Mouse (Mus musculus) cortical plate, adult 2 months (tissue): ENCODE results near the gene Gnat2. TPM values are rescaled to one million over a fixed set of nuclear protein-coding genes. Genes with fewer than 3 reads are reported as not detected.
A peak's percentile ranks its signal among the peaks of the same experiment; 100 is the strongest.

Experiments used
- H3K27ac ChIP-seq: fragments of 200-500 bp; 2 replicates; pipeline ENCODE4 v1.5.1; 2012; ENCODE audit warnings: low read length, control low read depth, inconsistent platforms; ENCODE audit not compliant: insufficient read depth
- H3K4me1 ChIP-seq: fragments of 200-500 bp; 2 replicates; pipeline ENCODE4 v1.6.1; 2011; ENCODE audit warnings: low read length; ENCODE audit not compliant: control insufficient read depth, insufficient read depth
- H3K4me3 ChIP-seq: fragments of 200-500 bp; 2 replicates; pipeline ENCODE4 v1.5.1; 2011; ENCODE audit warnings: mild to moderate bottlenecking, low read length, control low read depth; ENCODE audit not compliant: insufficient read depth
- CTCF ChIP-seq: fragments of 200-500 bp; IDR thresholded peaks from 2 replicates; pipeline ENCODE4 v1.5.1; 2011; ENCODE audit warnings: mild to moderate bottlenecking, control low read depth, low read length; ENCODE audit not compliant: insufficient read depth; ENCODE audit errors: extremely low read depth
- POLR2A ChIP-seq: fragments of 200-500 bp; IDR thresholded peaks from 2 replicates; pipeline ENCODE4 v1.6.1; 2011; ENCODE audit warnings: mild to moderate bottlenecking, low read length, control low read depth; ENCODE audit not compliant: insufficient read depth; ENCODE audit errors: extremely low read depth
- polyA plus RNA-seq: library from polyadenylated mRNA; depleted of rRNA; stranded (reverse); fragments of >200 nt; gene quantifications from 2 replicates; pipeline ENCODE4 v1.2.3, GENCODE M21; 2012; rRNA removed

The Gnat2 gene
- polyA plus RNA-seq: 0.15 TPM in 1 of 2 replicates, not detected in the other

GRCm38 (mm10) chr3:108092536-108093115, at the start of gene Gnat2:
Gene Gnat2 (plus strand): TSS chr3:108092789.
- no peak for TF ChIP-seq POLR2A
- no peak for TF ChIP-seq CTCF
- H3K4me3 ChIP-seq: no peak within 1 kb of the TSS
- H3K27ac ChIP-seq: no peak within 1 kb of the TSS
- peaks cover 7% of the 10 kb centered on the region; the same call in 1 of the 2 replicates for H3K4me1 ChIP-seq

GRCm38 (mm10) chr3:108044394-108045140, 48.0 kb upstream of the Gnat2 start, which contains the start of gene Gstm4:
Gene Gstm4 (minus strand): TSS chr3:108044894.
- Histone ChIP-seq H3K27ac (no peak within 1 kb of the TSS), H3K4me3 (peak within 1 kb of the TSS; percentile 53), H3K4me1 (no peaks in the 10 kb centered on the region)
- TF ChIP-seq CTCF: no peak
- peak; percentile 88 for TF ChIP-seq POLR2A

- Histone ChIP-seq H3K4me3 (no peak overlapping the region), H3K27ac (no peak overlapping the region), H3K4me1 (no peaks in the 10 kb centered on the region)
- TF ChIP-seq POLR2A (no peak), CTCF (no peak)
Measured at GRCm38 (mm10) chr3:108046944-108047655, 45.5 kb upstream of the Gnat2 start.

GRCm38 (mm10) chr3:108048306-108048705, 44.3 kb upstream of the Gnat2 start:
- TF ChIP-seq POLR2A (no peak), CTCF (no peak)
- Histone ChIP-seq H3K4me1 (no peaks in the 10 kb centered on the region), H3K27ac (no peak overlapping the region), H3K4me3 (no peak overlapping the region)

GRCm38 (mm10) chr3:108050493-108050892, 42.1 kb upstream of the Gnat2 start:
- no peak overlapping the region for H3K4me3 ChIP-seq
- no peaks in the 10 kb centered on the region for H3K4me1 ChIP-seq
- no peak for TF ChIP-seq CTCF
- TF ChIP-seq POLR2A: no peak
- no peak overlapping the region for H3K27ac ChIP-seq

- TF ChIP-seq CTCF (peak; percentile 38; the same call in 1 of the 2 replicates), POLR2A (no peak)
Measured at GRCm38 (mm10) chr3:108061420-108061819, 31.2 kb upstream of the Gnat2 start.

GRCm38 (mm10) chr3:108062648-108063047, 29.9 kb upstream of the Gnat2 start:
- H3K27ac ChIP-seq: no peak overlapping the region
- H3K4me1 ChIP-seq: no peaks in the 10 kb centered on the region
- TF ChIP-seq POLR2A: no peak
- no peak overlapping the region for H3K4me3 ChIP-seq

More at GRCm38 (mm10) chr3:108061420-108061819, 31.2 kb upstream of the Gnat2 start:
- Histone ChIP-seq H3K4me1 (no peaks in the 10 kb centered on the region), H3K27ac (no peak overlapping the region), H3K4me3 (no peak overlapping the region)

- Histone ChIP-seq H3K4me3 (no peak overlapping the region), H3K4me1 (no peaks in the 10 kb centered on the region), H3K27ac (no peak overlapping the region)
- TF ChIP-seq POLR2A (no peak), CTCF (no peak)
Measured at GRCm38 (mm10) chr3:108064672-108065071, 27.9 kb upstream of the Gnat2 start.

GRCm38 (mm10) chr3:108065551-108065950, 27.0 kb upstream of the Gnat2 start:
- TF ChIP-seq POLR2A (no peak), CTCF (no peak)
- H3K27ac ChIP-seq: no peak overlapping the region
- no peaks in the 10 kb centered on the region for H3K4me1 ChIP-seq
- no peak overlapping the region for H3K4me3 ChIP-seq

- no peaks in the 10 kb centered on the region for H3K4me1 ChIP-seq
- no peak overlapping the region for H3K27ac ChIP-seq
- no peak overlapping the region for H3K4me3 ChIP-seq
- no peak for TF ChIP-seq CTCF
Measured at GRCm38 (mm10) chr3:108067370-108067934, 25.1 kb upstream of the Gnat2 start.
